Mouse (Mus musculus) ovary, adult 10 weeks (tissue): ENCODE data around the gene Cyb5b. TPM values are rescaled to one million over a fixed set of nuclear protein-coding genes. Genes with fewer than 3 reads are reported as not detected.

Source experiments
- polyA plus RNA-seq: library from polyadenylated mRNA; stranded (reverse); fragments of 350-450 nt; fragmentation: Illumina TruSeq; extraction: RNeasy Lipid Tissue Mini Kit (QIAGEN cat#74804); gene quantifications from one replicate; pipeline ENCODE4 v1.2.3, GENCODE M21; 2014

Cyb5b gene
- 239 TPM for polyA plus RNA-seq

DNA sequence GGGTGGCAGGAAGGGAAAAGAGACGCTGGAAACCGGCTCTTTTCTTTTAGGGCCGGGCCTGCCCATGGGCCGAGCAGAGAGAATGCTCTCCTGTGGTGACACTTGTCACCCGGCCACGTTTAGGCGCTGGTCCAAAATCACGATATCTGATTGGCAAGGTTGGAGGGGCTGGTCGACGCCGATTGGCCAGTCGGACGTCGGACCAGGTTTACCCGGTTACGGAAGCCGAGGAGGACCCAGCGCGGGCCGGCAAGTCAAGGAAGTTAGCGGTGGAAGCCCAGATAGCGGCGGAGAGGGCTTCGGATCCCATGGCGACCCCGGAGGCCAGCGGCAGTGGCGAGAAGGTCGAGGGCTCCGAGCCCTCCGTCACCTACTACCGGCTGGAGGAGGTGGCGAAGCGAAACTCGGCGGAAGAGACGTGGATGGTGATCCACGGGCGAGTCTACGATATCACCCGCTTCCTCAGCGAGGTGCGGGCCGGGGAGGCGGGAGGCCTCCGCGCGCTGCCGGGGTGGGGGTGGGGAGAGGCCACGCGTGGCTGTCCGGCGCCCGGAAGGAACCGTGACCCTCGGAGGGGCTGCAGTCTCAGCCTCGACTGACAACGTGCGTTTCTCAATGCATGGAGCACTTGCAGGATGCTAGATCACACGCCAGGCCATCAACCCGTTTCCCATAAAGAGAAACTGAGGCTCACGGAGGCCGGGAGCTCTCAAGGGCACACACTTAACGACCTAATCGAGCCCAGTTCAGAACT lies at the start of gene Cyb5b:
Gene Cyb5b (plus strand): TSS at position 237 of the 754 bp plus-strand sequence.

Other genes starting within 250 kb of the Cyb5b start
- 61.9 TPM for gene Sntb2, start 214.9 kb upstream of the Cyb5b start, polyA plus RNA-seq
- 36.2 TPM for gene Vps4a, start 119.4 kb upstream of the Cyb5b start, polyA plus RNA-seq
- gene Pdf, start 102.0 kb upstream of the Cyb5b start, polyA plus RNA-seq: 62.8 TPM
- 23.3 TPM for gene Cog8, start 94.0 kb upstream of the Cyb5b start, polyA plus RNA-seq
- 19.2 TPM for gene Nip7, start 93.8 kb upstream of the Cyb5b start, polyA plus RNA-seq
- gene Tmed6, start 85.0 kb upstream of the Cyb5b start, polyA plus RNA-seq: not detected
- gene Terf2, start 54.1 kb upstream of the Cyb5b start, polyA plus RNA-seq: 39.3 TPM
- 145 TPM for gene Nfat5, start 142.8 kb downstream of the Cyb5b start, polyA plus RNA-seq